Mouse (Mus musculus): Measurements from ENCODE around the gene Casp6.

The Casp6 gene

GRCm38 (mm10) chr3:129901271-129901809 lies at the start of gene Casp6:
Gene Casp6 (plus strand): TSS chr3:129901425.
- DNase-seq: peak; percentile 92

- DNase-seq: no peak
Measured at GRCm38 (mm10) chr3:129862592-129862991, 38.6 kb upstream of the Casp6 start.

- DNase-seq: peak; percentile 71
Measured at GRCm38 (mm10) chr3:129863698-129864097, 37.5 kb upstream of the Casp6 start.

GRCm38 (mm10) chr3:129877327-129877726 lies 23.9 kb upstream of the Casp6 start:
- no peak for DNase-seq

- DNase-seq: peak; percentile 89
Measured at GRCm38 (mm10) chr3:129878405-129879021, 22.7 kb upstream of the Casp6 start, which contains the start of gene Pla2g12a. Gene Pla2g12a (plus strand): TSS chr3:129878606.

- DNase-seq: peak; percentile 51
Measured at GRCm38 (mm10) chr3:129879131-129879757, 22.0 kb upstream of the Casp6 start.

GRCm38 (mm10) chr3:129879913-129880312 lies 21.3 kb upstream of the Casp6 start:
- no peak for DNase-seq

- DNase-seq: peak; percentile 12
Measured at GRCm38 (mm10) chr3:129880925-129881593, 20.2 kb upstream of the Casp6 start.

- DNase-seq: no peak
Measured at GRCm38 (mm10) chr3:129885577-129885976, 15.6 kb upstream of the Casp6 start.

- DNase-seq: no peak
Measured at GRCm38 (mm10) chr3:129886430-129886829, 14.8 kb upstream of the Casp6 start.

- DNase-seq: no peak
Measured at GRCm38 (mm10) chr3:129887779-129888517, 13.3 kb upstream of the Casp6 start.

GRCm38 (mm10) chr3:129892003-129892402 lies 9.2 kb upstream of the Casp6 start:
- DNase-seq: no peak

GRCm38 (mm10) chr3:129893143-129893542 lies 8.1 kb upstream of the Casp6 start:
- DNase-seq: no peak

GRCm38 (mm10) chr3:129896591-129896990 lies 4.6 kb upstream of the Casp6 start:
- DNase-seq: no peak

- DNase-seq: peak; percentile 22
Measured at GRCm38 (mm10) chr3:129898886-129899285, 2.3 kb upstream of the Casp6 start.

- DNase-seq: no peak
Measured at GRCm38 (mm10) chr3:129903369-129903768, 2.1 kb downstream of the Casp6 start.

GRCm38 (mm10) chr3:129903866-129904265 lies 2.6 kb downstream of the Casp6 start:
- no peak for DNase-seq

- peak; percentile 14 for DNase-seq
Measured at GRCm38 (mm10) chr3:129904381-129905132, 3.3 kb downstream of the Casp6 start.

- DNase-seq: no peak
Measured at GRCm38 (mm10) chr3:129912025-129912424, 10.8 kb downstream of the Casp6 start.

GRCm38 (mm10) chr3:129913241-129913640 lies 12.0 kb downstream of the Casp6 start:
- no peak for DNase-seq

GRCm38 (mm10) chr3:129917424-129917823 lies 16.2 kb downstream of the Casp6 start:
- DNase-seq: no peak

- peak; percentile 86 for DNase-seq
Measured at GRCm38 (mm10) chr3:129918434-129918833, 17.2 kb downstream of the Casp6 start.
